Mouse (Mus musculus): ENCODE measurements around the gene Bfsp1. TPM values are rescaled to one million over a fixed set of nuclear protein-coding genes. Genes with fewer than 3 reads are reported as not detected.

Gene Bfsp1
- polyA plus RNA-seq, 1 experiment from 2014 or later = 0.53 TPM

DNA sequence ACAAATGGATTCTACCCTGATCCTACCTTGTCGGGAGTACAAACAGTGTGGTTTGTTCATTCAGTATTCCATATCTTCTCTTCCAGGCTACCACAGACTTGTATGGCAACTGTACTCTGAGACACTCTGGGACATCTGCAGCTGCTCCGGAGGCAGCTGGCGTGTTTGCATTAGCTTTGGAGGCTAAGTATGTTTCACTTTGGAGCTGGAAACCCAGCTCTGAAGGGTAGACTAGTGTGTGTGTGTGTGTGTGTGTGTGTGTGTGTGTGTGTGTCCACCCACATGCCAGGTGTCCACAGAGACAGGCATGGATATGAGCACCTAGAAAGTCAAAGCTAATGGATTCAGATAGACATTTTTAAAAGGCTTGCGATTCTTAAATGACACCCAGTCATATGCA lies 67.1 kb downstream of the Bfsp1 start:
- WGBS = 92% methylated on average over 4 of the region's 4 CpGs
- ATAC-seq (no peak), DNase-seq (ENCODE audit: low spot score) (no peak)
- H3K4me1 ChIP-seq (ENCODE audit: control insufficient read depth, insufficient read depth, low read length) = no peaks in the 10 kb centered on the region
- H3K36me3 ChIP-seq (ENCODE audit: control insufficient read depth, insufficient read depth, low read length) = no peaks in the 10 kb centered on the region
- no peak overlapping the region for H3K9ac ChIP-seq (ENCODE audit: low read length)
- no peak overlapping the region for H3K27ac ChIP-seq (ENCODE audit: low read depth, low read length)
- H3K27me3 ChIP-seq (replicated peaks; ENCODE audit: control insufficient read depth, insufficient read depth, low read length) = no peaks in the 10 kb centered on the region
- H3K4me3 ChIP-seq (ENCODE audit: low read depth, low read length) = no peak overlapping the region
- H3K4me2 ChIP-seq (ENCODE audit: low read length) = no peak overlapping the region
- no peaks in the 10 kb centered on the region for H3K9me3 ChIP-seq (replicated peaks; ENCODE audit: control insufficient read depth, low read length)

DNA sequence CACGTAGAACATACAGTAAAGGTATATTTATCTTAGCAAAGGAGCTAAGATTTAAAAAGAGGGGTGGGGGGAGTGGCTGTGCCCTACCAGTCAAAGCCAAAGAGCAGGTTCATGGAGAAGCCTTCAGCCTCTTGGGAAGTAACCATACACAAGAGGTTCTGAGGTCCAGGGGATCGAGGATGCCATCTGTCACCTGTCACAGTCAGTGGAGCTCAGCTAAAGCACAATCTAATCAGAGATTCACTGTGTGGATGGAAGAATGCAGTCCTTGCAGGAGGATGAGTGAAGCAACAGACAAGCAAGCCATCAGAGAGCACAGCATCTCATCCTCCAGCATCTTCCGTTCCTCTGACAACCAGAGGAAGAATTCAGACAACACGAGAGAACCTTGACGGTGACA lies 73.1 kb downstream of the Bfsp1 start:
- Histone ChIP-seq H3K9ac (ENCODE audit: low read length) (no peak overlapping the region), H3K27me3 (replicated peaks; ENCODE audit: control insufficient read depth, insufficient read depth, low read length) (no peaks in the 10 kb centered on the region), H3K36me3 (ENCODE audit: control insufficient read depth, insufficient read depth, low read length) (no peaks in the 10 kb centered on the region), H3K4me3 (ENCODE audit: low read depth, low read length) (no peak overlapping the region), H3K9me3 (replicated peaks; ENCODE audit: control insufficient read depth, low read length) (no peaks in the 10 kb centered on the region), H3K27ac (ENCODE audit: low read depth, low read length) (no peak overlapping the region), H3K4me2 (ENCODE audit: low read length) (no peak overlapping the region), H3K4me1 (ENCODE audit: control insufficient read depth, insufficient read depth, low read length) (no peaks in the 10 kb centered on the region)
- DNase-seq (ENCODE audit: low spot score) (no peak), ATAC-seq (no peak)
- 87% methylated on average over 5 of the region's 5 CpGs for WGBS

- no peak for DNase-seq (ENCODE audit: low spot score)
Measured at GRCm38 (mm10) chr2:143780310-143780709, 82.7 kb downstream of the Bfsp1 start.

More at GRCm38 (mm10) chr2:143780310-143780709, 82.7 kb downstream of the Bfsp1 start:
- Histone ChIP-seq H3K4me1 (ENCODE audit: control insufficient read depth, insufficient read depth, low read length) (no peaks in the 10 kb centered on the region), H3K9ac (ENCODE audit: low read length) (no peak overlapping the region), H3K4me3 (ENCODE audit: low read depth, low read length) (no peak overlapping the region), H3K9me3 (replicated peaks; ENCODE audit: control insufficient read depth, low read length) (no peaks in the 10 kb centered on the region), H3K27me3 (replicated peaks; ENCODE audit: control insufficient read depth, insufficient read depth, low read length) (no peaks in the 10 kb centered on the region), H3K36me3 (ENCODE audit: control insufficient read depth, insufficient read depth, low read length) (no peaks in the 10 kb centered on the region), H3K27ac (ENCODE audit: low read depth, low read length) (no peak overlapping the region), H3K4me2 (ENCODE audit: low read length) (no peak overlapping the region)
- ATAC-seq = no peak
- WGBS = 91% methylated on average over 2 of the region's 2 CpGs

Other genes with a start within 250 kb of the Bfsp1 start
- gene Dstn, start 52.1 kb upstream of the Bfsp1 start, polyA plus RNA-seq (2014; fragmentation: Nextera tagmentation; extraction: Ambion mirVana) = 532 and 544 TPM in 2 replicates
- 15.1 and 15.8 TPM in 2 replicates for gene Rrbp1, start 148.1 kb upstream of the Bfsp1 start, polyA plus RNA-seq (2014; fragmentation: Nextera tagmentation; extraction: Ambion mirVana)
- gene Banf2, start 169.9 kb upstream of the Bfsp1 start, polyA plus RNA-seq (2014; fragmentation: Nextera tagmentation; extraction: Ambion mirVana) = not detected in 2 replicates